Mouse (Mus musculus) heart, postnatal 25 days (tissue): ENCODE measurements at regions not wholly inside any gene's neighbourhood (a gene's known extent, or its start where the extent isn't known, plus 50 kb on each side); places are given as distances from the start of the nearest gene placed in this dataset.
"Not testable (repeated sequence)": the region's sequence is repeated elsewhere in the genome, so short reads cannot be mapped to it uniquely, and the experiment has no call there.

Experiments
- DNase-seq: peaks from one replicate; pipeline ENCODE4 v3.0.0; 2022; ENCODE audit warnings: low spot score
- intact Hi-C: fragments of 180-260 bp; cut with DNase I; formaldehyde crosslinking; loops from one replicate; pipeline ENCODE4 v1.15.1; 2025

DNA sequence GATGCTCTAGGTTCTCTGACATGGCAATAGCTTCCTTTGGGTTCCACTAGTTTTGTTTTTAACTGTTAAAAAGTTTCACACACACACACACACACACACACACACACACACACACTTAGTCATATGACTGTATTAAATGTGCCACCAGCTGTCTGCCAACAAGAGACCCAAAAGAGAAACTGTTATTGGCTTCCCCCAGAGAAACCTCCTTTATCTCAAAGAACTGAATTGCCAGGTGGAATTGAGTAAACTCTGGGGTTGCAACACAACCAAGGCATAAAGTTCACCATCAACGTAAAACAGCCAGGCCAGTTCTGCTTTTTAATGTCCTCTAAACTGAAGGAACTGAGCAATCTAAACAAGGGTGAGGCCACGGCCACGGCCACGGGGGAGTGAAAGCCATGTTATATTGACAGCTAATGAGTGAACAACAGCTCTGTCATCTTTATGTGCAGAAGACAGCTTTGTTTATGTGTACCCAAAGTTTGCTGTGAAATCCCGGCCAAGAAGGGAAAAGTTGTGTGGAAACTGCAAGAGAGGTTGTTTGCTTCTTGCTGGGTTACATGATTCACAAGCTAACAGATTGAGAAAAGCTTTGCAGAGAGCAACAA, 69.3 kb downstream of the Btg1 start:
- no peak for DNase-seq
- intact Hi-C loops, result no loop called here

DNA sequence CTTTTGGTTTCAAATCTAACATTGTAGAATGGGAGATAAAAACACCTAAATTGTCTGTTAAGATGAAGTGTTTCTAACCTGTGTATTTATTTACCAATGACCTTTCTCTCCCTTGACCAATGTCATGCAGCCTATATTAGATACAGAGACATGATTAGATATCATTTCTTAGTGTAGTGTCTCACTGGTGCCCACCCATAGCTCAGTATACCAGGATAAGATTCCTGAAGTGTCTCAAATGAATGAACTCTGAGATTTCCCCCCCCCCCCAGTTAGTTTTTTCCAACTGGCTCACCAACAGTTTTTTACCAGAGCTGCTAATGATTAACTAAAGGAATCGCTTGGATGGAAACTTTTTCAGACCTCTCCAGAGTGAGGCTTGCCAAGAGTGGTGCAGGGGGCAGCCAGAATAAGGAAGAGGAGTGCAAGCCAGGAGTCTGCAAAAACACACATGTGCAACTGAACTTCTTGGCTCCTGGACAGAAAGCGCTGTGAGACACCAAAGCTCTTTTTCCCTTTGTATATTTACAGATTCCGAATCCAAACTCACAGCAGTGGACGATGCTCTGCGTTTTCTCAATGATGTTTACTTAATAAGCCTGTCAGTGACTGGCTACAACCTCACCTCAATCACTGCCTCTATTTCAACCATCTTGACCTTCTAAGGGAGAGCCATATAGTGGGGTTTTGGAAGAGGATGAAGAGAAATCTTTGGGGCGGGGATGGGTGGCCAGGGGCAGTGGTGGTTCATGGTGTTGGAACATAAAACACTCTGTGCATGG, 70.0 kb downstream of the Btg1 start:
- intact Hi-C loops, result no loop called here
- peak; percentile 23 for DNase-seq

DNA sequence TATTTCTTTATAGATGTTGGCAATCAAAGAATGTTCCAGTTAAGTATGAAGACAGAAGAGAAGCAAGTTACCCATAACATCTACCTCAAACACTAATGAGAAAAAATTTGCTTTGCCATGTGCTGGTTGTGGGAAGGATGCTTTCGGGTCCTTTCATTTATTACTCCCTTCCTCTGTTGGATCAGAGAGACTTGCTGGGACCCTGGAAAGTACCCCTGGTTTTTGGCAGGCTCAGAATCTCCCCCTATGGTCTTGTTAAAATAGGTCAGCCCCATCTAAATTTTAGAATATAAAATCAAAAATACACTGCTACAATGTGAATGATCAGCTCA, 70.6 kb downstream of the Btg1 start:
- intact Hi-C loops, result no loop called here
- DNase-seq, result no peak

GRCm38 (mm10) chr10:96689976-96690867, 73.4 kb downstream of the Btg1 start:
- DNase-seq, result no peak
- intact Hi-C loops, result no loop called here

- intact Hi-C loops, result no loop called here
- no peak for DNase-seq
Observed at GRCm38 (mm10) chr10:96690868-96691302, 74.1 kb downstream of the Btg1 start.

DNA sequence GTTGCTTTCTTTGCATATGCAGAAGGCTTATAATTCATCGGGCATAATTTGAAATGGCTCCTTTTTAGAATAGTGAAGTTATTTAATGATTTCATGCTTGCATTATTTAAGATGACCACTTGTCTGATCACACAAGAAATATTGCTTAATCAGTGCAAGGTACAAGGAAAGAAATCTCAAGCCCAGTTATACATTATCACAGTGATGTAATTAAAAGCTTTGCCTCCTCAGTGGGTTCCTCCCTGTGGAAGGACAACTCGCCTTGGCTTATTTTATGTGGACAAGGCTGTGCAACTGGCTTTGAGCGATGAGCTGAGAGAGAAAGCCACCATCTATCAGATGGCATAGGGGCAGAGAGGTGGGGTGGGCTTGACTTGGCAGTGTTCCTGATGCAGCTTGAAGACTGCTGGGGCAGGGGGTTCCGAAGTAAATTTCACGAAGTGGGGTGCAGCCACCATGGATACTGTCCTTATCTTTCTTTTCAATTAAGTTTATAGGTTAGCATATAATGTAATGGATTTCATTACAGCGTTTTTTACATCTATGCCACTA, 74.6 kb downstream of the Btg1 start:
- intact Hi-C loops, result no loop called here
- DNase-seq, result no peak

DNA sequence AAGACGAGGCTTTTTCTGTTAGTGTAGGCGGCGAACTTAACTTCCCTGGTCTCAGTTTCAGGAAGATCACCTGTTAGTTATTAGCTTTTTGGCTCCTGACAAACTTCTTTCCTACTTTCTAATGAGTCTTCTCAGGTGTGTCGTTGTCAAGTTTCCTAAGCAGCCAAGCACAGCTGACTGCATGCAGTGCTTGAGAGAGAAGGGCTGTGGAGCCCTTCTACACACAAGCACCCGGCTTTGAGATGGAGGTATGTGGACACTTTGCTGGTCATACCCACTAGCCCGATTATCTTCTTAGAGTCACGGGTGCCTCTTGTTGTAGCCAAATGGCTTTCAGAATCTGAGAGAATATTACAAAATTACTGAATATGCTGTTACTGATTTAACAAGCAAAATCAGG, 76.0 kb downstream of the Btg1 start:
- no peak for DNase-seq
- intact Hi-C loops, result no loop called here

DNA sequence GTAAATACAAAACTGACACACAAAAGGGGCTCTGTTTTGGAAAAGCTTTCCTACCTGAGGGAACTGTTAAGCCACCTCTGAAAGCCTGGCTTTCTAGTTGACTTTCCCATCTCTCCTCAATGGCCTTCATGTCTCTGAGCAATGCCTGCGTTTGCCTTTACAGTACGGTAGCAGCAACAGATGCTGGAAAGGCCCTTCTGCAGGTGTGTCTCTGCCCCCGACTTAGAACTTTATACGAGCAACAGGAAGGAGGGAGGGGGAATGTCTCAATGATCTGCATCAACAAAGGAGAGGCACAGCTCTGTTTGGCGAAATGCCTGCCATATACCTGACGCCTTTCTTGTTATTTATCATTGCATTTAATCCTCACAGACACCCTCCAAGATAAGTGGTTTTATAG, 77.0 kb downstream of the Btg1 start:
- intact Hi-C loops, result no loop called here
- DNase-seq, result no peak

- DNase-seq, result no peak
- intact Hi-C loops, result no loop called here
Observed at GRCm38 (mm10) chr10:96696571-96696970, 79.8 kb downstream of the Btg1 start.

- intact Hi-C loops, result no loop called here
- DNase-seq, result no peak
Observed at GRCm38 (mm10) chr10:96697781-96698180, 81.0 kb downstream of the Btg1 start.

GRCm38 (mm10) chr10:96706656-96707055, 89.8 kb downstream of the Btg1 start:
- intact Hi-C loops, result no loop called here
- no peak for DNase-seq

GRCm38 (mm10) chr10:96708471-96708870, 91.7 kb downstream of the Btg1 start:
- intact Hi-C loops, result no loop called here
- DNase-seq, result no peak

DNA sequence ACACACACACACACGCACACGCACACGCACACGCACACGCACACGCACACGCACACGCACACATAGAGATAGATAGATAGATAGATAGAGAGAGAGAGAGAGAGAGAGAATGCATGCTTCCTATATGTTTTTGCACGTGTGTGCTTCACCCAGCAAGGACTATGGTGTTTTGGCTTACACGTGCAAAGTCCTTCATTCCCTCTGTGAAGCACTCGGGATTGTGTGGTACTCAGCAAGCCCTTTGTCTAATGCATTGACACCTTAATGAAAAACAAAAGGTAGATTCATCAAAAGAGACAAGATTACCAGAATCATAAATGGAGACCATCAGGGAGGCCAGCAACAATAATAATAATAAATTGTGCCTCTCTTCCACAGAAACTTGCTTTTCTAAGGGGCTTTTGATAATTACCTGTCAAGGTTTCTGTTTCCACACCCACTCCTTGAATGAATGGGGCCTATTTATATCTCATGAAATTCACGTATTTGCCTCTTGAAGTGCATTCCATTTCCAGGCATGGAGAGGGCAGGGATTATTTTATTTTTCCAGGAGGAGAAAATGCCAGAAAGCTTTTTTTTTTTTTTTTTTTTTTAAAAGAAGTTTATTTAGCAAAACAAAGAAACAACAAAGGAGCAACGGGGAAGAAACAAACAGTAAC, 93.0 kb downstream of the Btg1 start:
- no peak for DNase-seq
- intact Hi-C loops, result no loop called here

DNA sequence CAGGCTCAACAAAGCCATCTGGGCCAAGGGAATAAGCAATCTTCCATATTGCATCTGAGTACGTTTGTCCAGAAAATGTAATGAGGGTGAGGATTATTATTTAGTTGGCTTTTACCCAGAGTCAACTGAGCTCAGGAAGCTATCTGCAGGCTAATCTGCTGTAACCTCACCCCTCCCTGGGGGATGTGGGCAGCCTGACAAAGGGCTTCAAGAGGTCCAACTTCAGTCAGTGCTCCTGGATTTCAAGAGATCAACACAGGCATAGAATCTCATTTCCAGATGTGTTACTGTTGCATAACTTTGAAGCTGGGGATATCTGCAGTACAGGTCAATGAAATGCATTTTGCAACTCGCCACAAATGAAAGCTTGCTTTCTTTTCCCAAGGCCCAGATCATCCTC, 95.2 kb downstream of the Btg1 start:
- DNase-seq, result no peak
- intact Hi-C loops, result loop anchor here (1.0 kb wide), 1 partner anchor 95 kb away; the partner anchor contains the start of gene Btg1

- no peak for DNase-seq
- intact Hi-C loops, result no loop called here
Observed at GRCm38 (mm10) chr10:96714702-96715101, 97.9 kb downstream of the Btg1 start.

GRCm38 (mm10) chr10:96717281-96717680, 100.5 kb downstream of the Btg1 start:
- no peak for DNase-seq
- intact Hi-C loops, result no loop called here

DNA sequence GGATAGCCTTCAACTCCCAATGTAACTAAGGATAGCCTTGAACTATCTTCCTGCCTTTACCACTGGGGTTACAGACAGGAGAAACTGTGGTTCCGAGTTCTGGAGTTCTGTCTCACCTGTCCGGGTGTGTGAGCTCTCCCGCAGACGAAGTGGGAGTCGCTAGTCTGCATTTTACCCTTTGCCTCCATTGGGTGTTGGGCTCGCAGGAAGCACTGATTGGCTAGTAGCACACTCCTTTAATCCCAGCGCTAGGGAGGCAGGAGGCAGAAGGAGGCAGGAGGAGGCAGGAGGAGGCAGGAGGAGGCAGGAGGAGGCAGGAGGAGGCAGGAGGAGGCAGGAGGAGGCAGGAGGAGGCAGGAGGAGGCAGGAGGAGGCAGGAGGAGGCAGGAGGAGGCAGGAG, 101.9 kb downstream of the Btg1 start:
- DNase-seq, intact Hi-C loops: not testable (repeated sequence)

- no peak for DNase-seq
- intact Hi-C loops, result no loop called here
Observed at GRCm38 (mm10) chr10:96720281-96720711, 103.5 kb downstream of the Btg1 start.

DNA sequence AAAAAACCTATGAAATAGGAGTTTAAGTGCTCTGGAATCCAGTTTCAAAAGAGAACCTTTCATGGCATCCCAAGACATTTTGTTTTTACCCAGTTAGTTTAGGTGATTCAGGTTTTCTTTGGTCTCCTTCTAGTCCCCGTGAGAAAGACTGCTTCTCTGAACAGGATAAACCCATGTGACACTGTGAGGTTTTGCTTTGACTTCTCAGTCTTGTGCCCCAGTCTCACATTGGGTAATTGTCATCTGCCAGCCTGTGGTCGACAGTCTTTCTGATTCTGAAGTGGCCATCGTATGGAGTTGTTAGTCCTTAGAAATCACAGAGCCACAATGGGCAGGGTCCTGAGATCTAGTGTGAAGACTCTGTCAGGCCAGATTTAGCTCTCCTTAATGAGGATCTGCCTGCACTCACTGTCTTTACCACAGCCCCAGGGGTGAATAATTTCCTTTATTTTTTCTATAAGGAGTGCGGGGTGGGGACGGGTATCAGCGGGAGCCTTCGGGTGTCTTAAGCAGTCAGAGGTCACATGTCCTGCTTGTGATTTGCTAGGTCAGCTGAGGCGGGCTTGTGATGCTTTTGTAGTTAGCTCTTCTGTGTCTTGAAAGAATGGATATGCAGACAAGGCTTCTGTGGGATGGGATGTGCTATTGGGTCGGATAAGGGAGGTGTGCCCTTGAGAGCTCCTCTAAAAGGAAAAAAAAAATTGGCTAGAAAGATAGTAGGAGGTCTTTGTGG, 104.3 kb downstream of the Btg1 start:
- intact Hi-C loops, result no loop called here
- DNase-seq, result no peak
